In genomic region chr14:60635911-60636607, GRCm38 (mm10) we compare ENCODE assay signal across 7 mouse cellular contexts. TPM values are rescaled to one million over a fixed set of nuclear protein-coding genes. Genes with fewer than 3 reads are reported as not detected.
DNase-seq lines count a peak whose midpoint lies in the region; ATAC-seq lines count a peak whose summit lies in the region.

No protein-coding gene starts in this region.

- H3K27me3 ChIP-seq in embryonic facial prominence, embryonic 12.5 days: peaks cover 4% of the 10 kb centered on the region; the same call in 1 of the 2 replicates
- peaks cover 2% of the 10 kb centered on the region; the same call in 1 of the 2 replicates for H3K27me3 ChIP-seq in intestine, embryonic 16.5 days (replicated peaks; ENCODE audit: control insufficient read depth, insufficient read depth, low read length)
- peaks cover 18% of the 10 kb centered on the region for H3K27me3 ChIP-seq in liver, embryonic 16.5 days (ENCODE audit: control insufficient read depth, insufficient read depth, low read depth, low read length)

- no peaks in the 10 kb centered on the region for H3K36me3 ChIP-seq in embryonic facial prominence, embryonic 12.5 days
- no peaks in the 10 kb centered on the region for H3K36me3 ChIP-seq in intestine, embryonic 16.5 days (ENCODE audit: control insufficient read depth, insufficient read depth, low read length)
- no peaks in the 10 kb centered on the region; the same call in 1 of the 2 replicates for H3K36me3 ChIP-seq in liver, embryonic 16.5 days (ENCODE audit: control insufficient read depth, insufficient read depth)

- WGBS in embryonic facial prominence, embryonic 12.5 days: 10% methylated on average over 14 of the region's 14 CpGs
- WGBS in intestine, embryonic 16.5 days: 21% methylated on average over 14 of the region's 14 CpGs
- WGBS in liver, embryonic 16.5 days (ENCODE audit: insufficient replicate concordance): 12% methylated on average over 14 of the region's 14 CpGs

- peak; percentile 15 for DNase-seq in ZHBTc4 (ENCODE audit: low read depth, low spot score)
- no peak for DNase-seq in natural killer cell, adult 2 months (ENCODE audit: low spot score in 2 of 2)
- no peak for DNase-seq in gastrocnemius, postnatal 4 days (ENCODE audit: low spot score in 2 of 2)

- H3K4me1 ChIP-seq in embryonic facial prominence, embryonic 12.5 days: peaks cover 13% of the 10 kb centered on the region; the same call in 1 of the 2 replicates
- peaks cover 21% of the 10 kb centered on the region for H3K4me1 ChIP-seq in intestine, embryonic 16.5 days (ENCODE audit: control insufficient read depth, insufficient read depth, low read length)
- H3K4me1 ChIP-seq in liver, embryonic 16.5 days (ENCODE audit: control insufficient read depth, low read depth, low read length): peaks cover 46% of the 10 kb centered on the region

- no peak for ATAC-seq in embryonic facial prominence, embryonic 12.5 days (ENCODE audit: insufficient number of reproducible peaks, insufficient read depth, low FRiP score, low TSS enrichment)
- ATAC-seq in intestine, embryonic 16.5 days: no peak
- no peak for ATAC-seq in liver, embryonic 16.5 days (ENCODE audit: low read depth)
- no peak for ATAC-seq in megakaryocyte-erythroid progenitor cell, adult 5-6 weeks (replicated peaks; ENCODE audit: low FRiP score, low TSS enrichment, poor library complexity, severe bottlenecking)

- H3K4me2 ChIP-seq in embryonic facial prominence, embryonic 12.5 days (replicated peaks): peak overlapping the region; percentile 92
- peak overlapping the region; percentile 96 for H3K4me2 ChIP-seq in intestine, embryonic 16.5 days (ENCODE audit: low read depth, low read length)
- H3K4me2 ChIP-seq in liver, embryonic 16.5 days (ENCODE audit: low read depth, low read length): peak overlapping the region; percentile 86

- no peaks in the 10 kb centered on the region for H3K9me3 ChIP-seq in embryonic facial prominence, embryonic 12.5 days
- H3K9me3 ChIP-seq in intestine, embryonic 16.5 days (ENCODE audit: control insufficient read depth, low read length): no peaks in the 10 kb centered on the region
- no peaks in the 10 kb centered on the region for H3K9me3 ChIP-seq in liver, embryonic 16.5 days (replicated peaks; ENCODE audit: control insufficient read depth, low read length)

- H3K27ac ChIP-seq in embryonic facial prominence, embryonic 12.5 days: no peak overlapping the region
- H3K27ac ChIP-seq in intestine, embryonic 16.5 days (ENCODE audit: low read length): no peak overlapping the region
- peak overlapping the region; percentile 62 for H3K27ac ChIP-seq in liver, embryonic 16.5 days (ENCODE audit: low read length)

- peak overlapping the region; percentile 59; the same call in 1 of the 2 replicates for H3K4me3 ChIP-seq in embryonic facial prominence, embryonic 12.5 days
- H3K4me3 ChIP-seq in intestine, embryonic 16.5 days (ENCODE audit: low read length): peak overlapping the region; percentile 71
- peak overlapping the region; percentile 82 for H3K4me3 ChIP-seq in liver, embryonic 16.5 days (ENCODE audit: low read depth, low read length)

- 0 out of 2 replicates have a peak overlapping the region, but pooled peaks have one; percentile 7 for H3K9ac ChIP-seq in embryonic facial prominence, embryonic 12.5 days
- H3K9ac ChIP-seq in intestine, embryonic 16.5 days (ENCODE audit: low read depth, low read length): no peak overlapping the region; the same call in 1 of the 2 replicates
- peak overlapping the region; percentile 81 for H3K9ac ChIP-seq in liver, embryonic 16.5 days (ENCODE audit: low read depth, low read length)

RNA-seq across cellular contexts. Expression of gene Spata13, which starts 2.3 kb away (rescaled TPM):
- 23.0 and 24.6 TPM in 2 replicates for polyA plus RNA-seq in embryonic facial prominence, embryonic 12.5 days (2016; fragmentation: Nextera tagmentation; extraction: Ambion mirVana)
- polyA plus RNA-seq in intestine, embryonic 16.5 days (2015; fragmentation: Nextera tagmentation; extraction: Ambion mirVana): 19.9 and 22.6 TPM in 2 replicates
- polyA plus RNA-seq in liver, embryonic 16.5 days (2015; fragmentation: Nextera tagmentation; extraction: Ambion mirVana): 20.5 and 21.5 TPM in 2 replicates
- total RNA-seq in gastrocnemius, postnatal 4 days (2021): 10 to 100 TPM; 18.9 to 19.6 TPM
- total RNA-seq in megakaryocyte-erythroid progenitor cell, adult 5-6 weeks (2014; fragmentation: Nextera tagmentation): 1.7 and 2.7 TPM in 2 replicates
- 3.0 and 3.4 TPM in 2 replicates for total RNA-seq in megakaryocyte-erythroid progenitor cell, adult 5-6 weeks (2017)
